Mouse (Mus musculus) CH12.LX (cell line): ENCODE data around the gene Brd3. TPM values are rescaled to one million over a fixed set of nuclear protein-coding genes. Genes with fewer than 3 reads are reported as not detected.

Source experiments
- DNase-seq: peaks from one replicate; pipeline ENCODE4 v3.0.0-alpha.2; 2013; ENCODE audit errors: extremely low read depth
- H3K27ac ChIP-seq: 2 replicates; pipeline ENCODE4 v1.5.1; 2012; ENCODE audit warnings: low read depth, mild to moderate bottlenecking, control low read depth, moderate library complexity; ENCODE audit not compliant: insufficient read depth
- H3K27me3 ChIP-seq: replicated peaks from 2 replicates; pipeline ENCODE3; 2012; ENCODE audit warnings: inconsistent platforms
- H3K36me3 ChIP-seq, 2 experiments: replicated peaks in 1 of 2; 2 replicates each; pipeline versions ENCODE3 to v1.6.1; 2012; ENCODE audit warnings: inconsistent platforms in 1 of 2, low read length in 1 of 2, mild to moderate bottlenecking in 1 of 2, mixed read lengths in 1 of 2, moderate library complexity in 1 of 2; ENCODE audit not compliant: control insufficient read depth in 1 of 2, insufficient read depth in 1 of 2
- H3K4me1 ChIP-seq, 2 experiments: 2 replicates each; pipeline ENCODE4 v1.6.1; 2012; ENCODE audit warnings: inconsistent platforms in 1 of 2, moderate library complexity in 1 of 2; ENCODE audit not compliant: insufficient read depth in 2 of 2, control insufficient read depth in 1 of 2
- H3K4me2 ChIP-seq: 2 replicates; pipeline ENCODE4 v1.6.1; 2012; ENCODE audit warnings: low read depth, mild to moderate bottlenecking, control low read depth; ENCODE audit not compliant: poor library complexity, insufficient read depth, severe bottlenecking
- H3K4me3 ChIP-seq, 3 experiments: fragments of 150-350 bp in 1 of 3; sonication (generic) in 1 of 3; replicated peaks in 1 of 3; 2 replicates each; pipeline versions ENCODE3 to v1.5.1; 2011 to 2012; ENCODE audit warnings: low read depth in 2 of 3, low read length in 2 of 3, mild to moderate bottlenecking in 2 of 3, moderate library complexity in 2 of 3, control low read depth in 1 of 3, improper control_type of control experiment in 1 of 3, inconsistent platforms in 1 of 3, mixed read lengths in 1 of 3; ENCODE audit not compliant: poor library complexity in 1 of 3
- H3K79me2 ChIP-seq: replicated peaks from 2 replicates; pipeline ENCODE4 v1.6.1; 2012; ENCODE audit warnings: mild to moderate bottlenecking, moderate library complexity; ENCODE audit not compliant: control insufficient read depth, poor library complexity, insufficient read depth, severe bottlenecking; ENCODE audit errors: extremely low read depth
- H3K9ac ChIP-seq: 2 replicates; pipeline ENCODE4 v1.6.1; 2012; ENCODE audit warnings: low read depth, mild to moderate bottlenecking, control low read depth, moderate library complexity; ENCODE audit not compliant: insufficient read depth
- H3K9me3 ChIP-seq: replicated peaks from 2 replicates; pipeline ENCODE3; 2012; ENCODE audit warnings: low read length, inconsistent platforms, mixed read lengths
- BHLHE40 ChIP-seq: IDR thresholded peaks from 2 replicates; pipeline ENCODE4 v1.6.1; 2011; ENCODE audit warnings: mild to moderate bottlenecking, low read depth, low read length, improper control_type of control experiment
- CHD2 ChIP-seq: IDR thresholded peaks from 2 replicates; pipeline ENCODE4 v1.6.1; 2011; ENCODE audit warnings: low read length, improper control_type of control experiment
- E2F4 ChIP-seq: IDR thresholded peaks from 2 replicates; pipeline ENCODE4 v1.6.1; 2011; ENCODE audit warnings: low read depth, low read length, improper control_type of control experiment; ENCODE audit not compliant: insufficient replicate concordance
- ELF1 ChIP-seq: IDR thresholded peaks from 2 replicates; pipeline ENCODE4 v1.6.1; 2014; ENCODE audit warnings: low read depth, mild to moderate bottlenecking, inconsistent platforms, low read length, improper control_type of control experiment
- ETS1 ChIP-seq: conservative IDR thresholded peaks from 2 replicates; pipeline ENCODE4 v1.6.1; 2012; ENCODE audit warnings: low read depth, mild to moderate bottlenecking, inconsistent platforms, low read length, improper control_type of control experiment, moderate library complexity
- IRF4 ChIP-seq: IDR thresholded peaks from 2 replicates; pipeline ENCODE4 v1.6.1; 2014; ENCODE audit warnings: low read depth, mild to moderate bottlenecking, inconsistent platforms, low read length, improper control_type of control experiment
- JUN ChIP-seq: IDR thresholded peaks from 2 replicates; pipeline ENCODE4 v1.6.1; 2011; ENCODE audit warnings: low read depth, mild to moderate bottlenecking, low read length, improper control_type of control experiment, moderate library complexity; ENCODE audit not compliant: insufficient read depth
- MAFK ChIP-seq: IDR thresholded peaks from 2 replicates; pipeline ENCODE4 v1.6.1; 2011; ENCODE audit warnings: low read length, improper control_type of control experiment; ENCODE audit not compliant: insufficient replicate concordance
- MAX ChIP-seq: IDR thresholded peaks from 2 replicates; pipeline ENCODE4 v1.6.1; 2011; ENCODE audit warnings: low read length, improper control_type of control experiment
- NELFE ChIP-seq: IDR thresholded peaks from 2 replicates; pipeline ENCODE4 v1.6.1; 2011; ENCODE audit warnings: low read depth, low read length, improper control_type of control experiment
- RAD21 ChIP-seq: IDR thresholded peaks from 2 replicates; pipeline ENCODE4 v1.6.1; 2011; ENCODE audit warnings: low read depth, mild to moderate bottlenecking, low read length, improper control_type of control experiment, moderate library complexity
- SIN3A ChIP-seq: IDR thresholded peaks from 2 replicates; pipeline ENCODE4 v1.6.1; 2012; ENCODE audit warnings: low read length, improper control_type of control experiment, inconsistent platforms
- SMC3 ChIP-seq: IDR thresholded peaks from 2 replicates; pipeline ENCODE4 v1.6.1; 2011; ENCODE audit warnings: low read depth, low read length, improper control_type of control experiment
- dilution Hi-C: fragments of 300-500 bp; cut with MboI; formaldehyde crosslinking; loops from 2 replicates; pipeline ENCODE4 v1.14.3; 2020; ENCODE audit warnings: low sequenced_read_pairs; ENCODE audit not compliant: extremely low pct_unique_long_range_greater_than_20kb, extremely low pct_ligation_motif_present
- in situ Hi-C: fragments of 300-500 bp; cut with MboI; formaldehyde crosslinking; loops from 3 replicates; pipeline ENCODE4 v1.14.3; 2019; ENCODE audit warnings: low sequenced_read_pairs, low pct_ligation_motif_present, low pct_unique_long_range_greater_than_20kb, mixed read lengths
- polyA plus RNA-seq: library from polyadenylated mRNA; unstranded; fragments of >175 nt; gene quantifications from 2 replicates; pipeline ENCODE4 v1.2.1, GENCODE M21; 2012; ENCODE audit warnings: low read depth; ENCODE audit not compliant: insufficient read length
- total RNA-seq, 2 experiments: library from RNA; depleted of rRNA; stranded (reverse); fragments of 300-350 nt in 1 of 2; fragments of >200 nt in 1 of 2; gene quantifications; 2 replicates each; pipeline ENCODE4 v1.2.3; 2012 to 2014

Gene Brd3
- total and polyA plus RNA-seq, 3 experiments: 2.5 to 17.1 (median 6.6) TPM

DNA sequence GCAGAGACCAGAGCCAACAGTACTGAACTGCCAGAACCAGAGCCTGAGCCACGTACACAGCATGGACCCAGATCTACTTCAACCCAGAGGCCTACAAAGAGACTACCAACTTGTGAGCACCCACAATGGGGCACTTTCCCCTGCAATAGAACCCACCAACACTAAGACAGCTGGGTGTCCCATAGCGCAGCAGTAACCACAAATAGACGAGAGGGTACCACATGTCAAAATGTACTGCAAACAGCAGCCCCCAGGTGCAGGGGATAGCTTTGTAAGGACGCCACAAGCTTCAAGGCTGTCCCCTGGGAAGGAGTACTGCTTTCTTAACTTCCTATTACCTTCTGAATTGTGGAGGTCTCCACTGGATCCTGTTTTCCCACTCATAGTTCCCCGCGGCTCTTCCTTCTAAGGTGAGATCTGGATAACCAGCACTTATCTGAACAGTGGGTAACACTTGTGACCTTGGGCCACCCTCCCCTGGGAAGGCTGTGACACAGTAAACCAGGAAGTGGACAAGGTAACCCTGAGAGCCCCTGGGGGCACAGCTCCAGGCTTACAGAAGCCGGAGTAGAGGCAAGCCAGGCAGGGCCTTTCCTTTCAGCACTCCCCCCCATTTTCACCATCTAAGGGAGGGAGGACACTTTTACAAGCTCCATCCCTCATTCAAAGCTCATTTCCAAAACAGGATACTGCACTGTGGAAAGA, 34.2 kb downstream of the Brd3 start:
- Histone ChIP-seq H3K27me3 (no peaks in the 10 kb centered on the region), H3K79me2 (peaks cover 1% of the 10 kb centered on the region; the same call in 1 of the 2 replicates), H3K36me3 (peaks cover 0 to 17% of the 10 kb centered on the region in 2 experiments), H3K4me3 (no peak overlapping the region), H3K9me3 (no peaks in the 10 kb centered on the region), H3K4me2 (no peak overlapping the region; the same call in 1 of the 2 replicates), H3K4me1 (peaks cover 32 to 64% of the 10 kb centered on the region in 2 experiments), H3K27ac (no peak overlapping the region), H3K9ac (no peak overlapping the region)
- dilution Hi-C loops (no loop called here), in situ Hi-C loops (no loop called here)
- no peak for DNase-seq
- TF ChIP-seq ELF1: peak; percentile 46
- TF ChIP-seq NELFE: no peak
- TF ChIP-seq ETS1: 0 out of 2 replicates have a peak, but pooled peaks have one; percentile 15
- TF ChIP-seq, all 38 proteins: peak for 2

DNA sequence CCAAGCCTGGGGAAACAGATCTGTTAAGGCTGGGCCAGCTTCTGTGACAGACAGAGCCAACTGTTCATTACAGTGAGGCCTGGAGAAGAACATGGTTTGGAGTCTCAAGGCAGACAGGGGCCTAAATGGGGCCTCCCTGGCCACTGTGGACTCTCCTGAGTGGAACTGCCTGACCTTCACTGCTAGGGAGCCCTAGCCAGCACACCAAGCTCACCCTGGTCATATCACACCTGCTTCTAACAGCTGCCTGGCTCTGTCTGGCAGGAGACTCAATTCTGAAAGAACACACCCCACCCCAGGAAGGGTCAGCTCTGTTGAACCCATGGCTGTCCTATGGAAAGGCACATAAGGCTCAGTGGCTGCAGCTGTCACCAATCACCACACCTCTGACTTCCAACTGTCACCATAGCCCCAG, 36.3 kb downstream of the Brd3 start:
- H3K4me3 ChIP-seq: no peak overlapping the region
- dilution Hi-C loops: no loop called here
- in situ Hi-C loops: no loop called here
- H3K4me1 ChIP-seq: peaks cover 36 to 75% of the 10 kb centered on the region in 2 experiments
- TF ChIP-seq IRF4: no peak
- TF ChIP-seq SMC3: no peak
- no peak for TF ChIP-seq BHLHE40
- peaks cover 0 to 36% of the 10 kb centered on the region in 2 experiments for H3K36me3 ChIP-seq
- H3K79me2 ChIP-seq: peaks cover 3% of the 10 kb centered on the region; the same call in 1 of the 2 replicates
- no peak overlapping the region for H3K27ac ChIP-seq
- H3K27me3 ChIP-seq: no peaks in the 10 kb centered on the region
- DNase-seq: no peak
- no peak overlapping the region for H3K4me2 ChIP-seq
- no peaks in the 10 kb centered on the region for H3K9me3 ChIP-seq
- H3K9ac ChIP-seq: no peak overlapping the region

DNA sequence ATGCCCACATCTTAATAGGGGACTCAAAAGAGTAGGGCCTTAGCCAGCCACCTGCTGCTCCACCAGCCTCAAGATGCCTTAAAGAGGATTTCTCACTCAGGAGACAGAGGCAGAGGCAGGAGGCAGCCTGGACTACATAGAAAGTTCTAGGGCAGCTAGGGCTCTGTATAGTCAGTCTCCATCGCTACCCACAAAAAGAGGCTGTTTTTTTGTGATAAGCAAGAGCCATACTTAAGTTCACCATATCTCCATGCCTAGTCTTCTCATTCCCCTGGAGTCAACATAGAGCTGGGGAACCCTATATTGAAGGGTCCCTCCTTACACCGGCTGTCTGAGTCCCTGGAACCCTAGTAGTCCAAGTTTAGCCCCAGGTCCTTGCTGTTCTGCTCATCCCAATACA, 36.9 kb downstream of the Brd3 start:
- H3K27me3 ChIP-seq: no peaks in the 10 kb centered on the region
- TF ChIP-seq JUN: no peak
- TF ChIP-seq MAFK: no peak
- no peak for TF ChIP-seq RAD21
- no peak for TF ChIP-seq MAX
- TF ChIP-seq SIN3A: no peak
- no peak for TF ChIP-seq IRF4
- no peak for TF ChIP-seq CHD2
- TF ChIP-seq E2F4: no peak
- H3K4me1 ChIP-seq: peaks cover 36 to 74% of the 10 kb centered on the region in 2 experiments
- peaks cover 3% of the 10 kb centered on the region; the same call in 1 of the 2 replicates for H3K79me2 ChIP-seq
- no peak for DNase-seq
- no peak overlapping the region for H3K4me3 ChIP-seq
- in situ Hi-C loops (no loop called here), dilution Hi-C loops (no loop called here)
- no peaks in the 10 kb centered on the region for H3K9me3 ChIP-seq
- no peak overlapping the region for H3K9ac ChIP-seq
- H3K27ac ChIP-seq: no peak overlapping the region
- no peak overlapping the region for H3K4me2 ChIP-seq
- peaks cover 0 to 43% of the 10 kb centered on the region in 2 experiments for H3K36me3 ChIP-seq
